Mouse (Mus musculus): ENCODE results near the gene Elovl7. TPM values are rescaled to one million over a fixed set of nuclear protein-coding genes. Genes with fewer than 3 reads are reported as not detected.
A peak's percentile ranks its signal among the peaks of the same experiment; 100 is the strongest.

Elovl7 gene
- polyA plus RNA-seq (2012; rRNA removed) = 10.4 and 11.9 TPM in 2 replicates

GRCm38 (mm10) chr13:108214081-108214484 lies at the start of gene Elovl7:
Elovl7 (plus strand) TSS chr13:108214404.
- peak within 1 kb of the TSS; percentile 49 for H3K4me3 ChIP-seq (ENCODE audit: insufficient read depth, low read length)
- TF ChIP-seq CTCF (IDR thresholded peaks at IDR 0.05; ENCODE audit: extremely low read depth, insufficient read depth, low read length) (no peak), POLR2A (IDR thresholded peaks at IDR 0.05; ENCODE audit: extremely low read depth, insufficient read depth, low read length) (peak; percentile 51; the same call in 1 of the 2 replicates)
- peak within 1 kb of the TSS; percentile 33 for H3K27ac ChIP-seq (ENCODE audit: insufficient read depth, low read length)
- H3K4me1 ChIP-seq (ENCODE audit: control insufficient read depth, insufficient read depth, low read length) = no peaks in the 10 kb centered on the region

GRCm38 (mm10) chr13:108164621-108165020 lies 49.6 kb upstream of the Elovl7 start:
- H3K4me1 ChIP-seq (ENCODE audit: control insufficient read depth, insufficient read depth, low read length) = peaks cover under 1% of the 10 kb centered on the region; the same call in 1 of the 2 replicates
- H3K27ac ChIP-seq (ENCODE audit: insufficient read depth, low read length) = no peak overlapping the region
- H3K4me3 ChIP-seq (ENCODE audit: insufficient read depth, low read length) = no peak overlapping the region
- no peak for TF ChIP-seq POLR2A (IDR thresholded peaks at IDR 0.05; ENCODE audit: extremely low read depth, insufficient read depth, low read length)
- TF ChIP-seq CTCF (IDR thresholded peaks at IDR 0.05; ENCODE audit: extremely low read depth, insufficient read depth, low read length) = no peak

GRCm38 (mm10) chr13:108170002-108170401 lies 44.2 kb upstream of the Elovl7 start:
- Histone ChIP-seq H3K4me1 (ENCODE audit: control insufficient read depth, insufficient read depth, low read length) (no peaks in the 10 kb centered on the region), H3K4me3 (ENCODE audit: insufficient read depth, low read length) (no peak overlapping the region), H3K27ac (ENCODE audit: insufficient read depth, low read length) (no peak overlapping the region)
- TF ChIP-seq POLR2A (IDR thresholded peaks at IDR 0.05; ENCODE audit: extremely low read depth, insufficient read depth, low read length) (no peak), CTCF (IDR thresholded peaks at IDR 0.05; ENCODE audit: extremely low read depth, insufficient read depth, low read length) (no peak)

GRCm38 (mm10) chr13:108170511-108170910 lies 43.7 kb upstream of the Elovl7 start:
- TF ChIP-seq POLR2A (IDR thresholded peaks at IDR 0.05; ENCODE audit: extremely low read depth, insufficient read depth, low read length) (no peak), CTCF (IDR thresholded peaks at IDR 0.05; ENCODE audit: extremely low read depth, insufficient read depth, low read length) (no peak)
- Histone ChIP-seq H3K4me3 (ENCODE audit: insufficient read depth, low read length) (no peak overlapping the region), H3K27ac (ENCODE audit: insufficient read depth, low read length) (no peak overlapping the region), H3K4me1 (ENCODE audit: control insufficient read depth, insufficient read depth, low read length) (no peaks in the 10 kb centered on the region)

GRCm38 (mm10) chr13:108179618-108180017 lies 34.6 kb upstream of the Elovl7 start:
- Histone ChIP-seq H3K4me3 (ENCODE audit: insufficient read depth, low read length) (no peak overlapping the region), H3K27ac (ENCODE audit: insufficient read depth, low read length) (no peak overlapping the region), H3K4me1 (ENCODE audit: control insufficient read depth, insufficient read depth, low read length) (no peaks in the 10 kb centered on the region)
- TF ChIP-seq POLR2A (IDR thresholded peaks at IDR 0.05; ENCODE audit: extremely low read depth, insufficient read depth, low read length) (no peak), CTCF (IDR thresholded peaks at IDR 0.05; ENCODE audit: extremely low read depth, insufficient read depth, low read length) (no peak)

- no peak for TF ChIP-seq POLR2A (IDR thresholded peaks at IDR 0.05; ENCODE audit: extremely low read depth, insufficient read depth, low read length)
- TF ChIP-seq CTCF (IDR thresholded peaks at IDR 0.05; ENCODE audit: extremely low read depth, insufficient read depth, low read length) = no peak
- Histone ChIP-seq H3K4me3 (ENCODE audit: insufficient read depth, low read length) (no peak overlapping the region), H3K27ac (ENCODE audit: insufficient read depth, low read length) (no peak overlapping the region), H3K4me1 (ENCODE audit: control insufficient read depth, insufficient read depth, low read length) (no peaks in the 10 kb centered on the region)
Observed at GRCm38 (mm10) chr13:108180821-108181220, 33.4 kb upstream of the Elovl7 start.

GRCm38 (mm10) chr13:108184743-108185255 lies 29.4 kb upstream of the Elovl7 start:
- TF ChIP-seq CTCF (IDR thresholded peaks at IDR 0.05; ENCODE audit: extremely low read depth, insufficient read depth, low read length) (no peak), POLR2A (IDR thresholded peaks at IDR 0.05; ENCODE audit: extremely low read depth, insufficient read depth, low read length) (no peak)
- Histone ChIP-seq H3K27ac (ENCODE audit: insufficient read depth, low read length) (no peak overlapping the region), H3K4me3 (ENCODE audit: insufficient read depth, low read length) (no peak overlapping the region), H3K4me1 (ENCODE audit: control insufficient read depth, insufficient read depth, low read length) (no peaks in the 10 kb centered on the region)

GRCm38 (mm10) chr13:108185530-108185929 lies 28.7 kb upstream of the Elovl7 start:
- TF ChIP-seq POLR2A (IDR thresholded peaks at IDR 0.05; ENCODE audit: extremely low read depth, insufficient read depth, low read length) (no peak), CTCF (IDR thresholded peaks at IDR 0.05; ENCODE audit: extremely low read depth, insufficient read depth, low read length) (no peak)
- Histone ChIP-seq H3K4me1 (ENCODE audit: control insufficient read depth, insufficient read depth, low read length) (no peaks in the 10 kb centered on the region), H3K27ac (ENCODE audit: insufficient read depth, low read length) (no peak overlapping the region), H3K4me3 (ENCODE audit: insufficient read depth, low read length) (no peak overlapping the region)

- Histone ChIP-seq H3K27ac (ENCODE audit: insufficient read depth, low read length) (no peak overlapping the region), H3K4me1 (ENCODE audit: control insufficient read depth, insufficient read depth, low read length) (no peaks in the 10 kb centered on the region), H3K4me3 (ENCODE audit: insufficient read depth, low read length) (no peak overlapping the region)
- TF ChIP-seq POLR2A (IDR thresholded peaks at IDR 0.05; ENCODE audit: extremely low read depth, insufficient read depth, low read length) = no peak
Observed at GRCm38 (mm10) chr13:108187994-108188393, 26.2 kb upstream of the Elovl7 start.

- Histone ChIP-seq H3K27ac (ENCODE audit: insufficient read depth, low read length) (no peak overlapping the region), H3K4me3 (ENCODE audit: insufficient read depth, low read length) (no peak overlapping the region), H3K4me1 (ENCODE audit: control insufficient read depth, insufficient read depth, low read length) (no peaks in the 10 kb centered on the region)
- TF ChIP-seq CTCF (IDR thresholded peaks at IDR 0.05; ENCODE audit: extremely low read depth, insufficient read depth, low read length) = peak; percentile 86
- no peak for TF ChIP-seq POLR2A (IDR thresholded peaks at IDR 0.05; ENCODE audit: extremely low read depth, insufficient read depth, low read length)
Observed at GRCm38 (mm10) chr13:108191074-108191720, 23.0 kb upstream of the Elovl7 start.

All from cortical plate, adult 2 months (tissue).